Mouse (Mus musculus): ENCODE measurements at regions not wholly inside any gene's neighbourhood (a gene's known extent, or its start where the extent isn't known, plus 50 kb on each side); places are given as distances from the start of the nearest gene placed in this dataset.

GRCm38 (mm10) chr2:159816344-159816743 lies 517.6 kb downstream of the Gm826 start:
- 91% methylated on average over 8 of the region's 8 CpGs for WGBS
- H3K27me3 ChIP-seq (ENCODE audit: poor library complexity, severe bottlenecking) = no peaks in the 10 kb centered on the region

More at GRCm38 (mm10) chr2:159816344-159816743, 517.6 kb downstream of the Gm826 start:
- Histone ChIP-seq H3K27ac (no peak overlapping the region), H3K36me3 (replicated peaks) (no peaks in the 10 kb centered on the region), H3K4me3 (no peak overlapping the region), H3K4me1 (no peaks in the 10 kb centered on the region), H3K9me3 (no peaks in the 10 kb centered on the region)
- no peak for DNase-seq (ENCODE audit: extremely low spot score, low spot score)
